Mouse (Mus musculus): Measurements from ENCODE around the gene Slc36a2.

Slc36a2 gene

DNA sequence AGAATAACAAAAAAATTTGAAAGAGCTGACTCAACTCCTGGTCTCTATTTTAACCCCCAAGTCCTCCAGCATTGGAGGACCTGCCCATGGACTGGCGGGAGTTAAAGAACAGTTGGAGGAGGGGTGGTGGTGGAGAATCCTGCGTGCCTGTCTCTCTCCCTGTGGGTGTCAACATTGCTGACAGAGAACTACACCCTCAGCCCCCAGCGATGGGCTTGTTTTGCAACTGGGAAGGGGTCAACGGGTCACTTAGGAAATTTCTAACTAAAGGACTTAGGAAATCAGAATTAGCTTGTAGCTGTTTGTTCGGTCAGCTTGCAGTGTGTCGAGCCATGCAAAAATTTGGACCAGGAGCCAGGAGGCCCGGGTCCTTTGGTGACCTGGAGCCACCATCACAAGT is 1.8 kb downstream of the Slc36a2 start:
- DNase-seq, result no peak

- DNase-seq, result no peak
These were observed 5.0 kb downstream of the Slc36a2 start for GRCm38 (mm10) chr11:55179856-55180255.

GRCm38 (mm10) chr11:55178830-55179229 is 6.0 kb downstream of the Slc36a2 start:
- DNase-seq, result no peak

DNA sequence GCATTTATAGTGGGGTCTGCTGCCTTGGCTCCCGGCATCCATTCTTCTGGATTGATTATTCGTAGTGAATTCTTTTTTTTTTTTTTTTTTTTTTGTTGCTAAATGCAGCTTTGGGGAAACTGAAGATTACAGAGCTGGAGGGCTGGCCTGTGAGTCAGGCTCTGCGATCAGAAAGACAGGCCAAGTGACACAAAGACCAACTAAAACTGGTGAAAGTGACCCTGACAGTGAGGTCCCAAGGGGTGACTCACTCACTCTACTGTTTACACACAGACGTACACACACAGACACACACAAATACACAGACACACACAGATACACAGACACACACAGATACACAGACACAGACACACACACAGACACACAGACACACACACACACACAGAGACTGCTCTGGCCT is 14.4 kb downstream of the Slc36a2 start:
- no peak for DNase-seq

DNA sequence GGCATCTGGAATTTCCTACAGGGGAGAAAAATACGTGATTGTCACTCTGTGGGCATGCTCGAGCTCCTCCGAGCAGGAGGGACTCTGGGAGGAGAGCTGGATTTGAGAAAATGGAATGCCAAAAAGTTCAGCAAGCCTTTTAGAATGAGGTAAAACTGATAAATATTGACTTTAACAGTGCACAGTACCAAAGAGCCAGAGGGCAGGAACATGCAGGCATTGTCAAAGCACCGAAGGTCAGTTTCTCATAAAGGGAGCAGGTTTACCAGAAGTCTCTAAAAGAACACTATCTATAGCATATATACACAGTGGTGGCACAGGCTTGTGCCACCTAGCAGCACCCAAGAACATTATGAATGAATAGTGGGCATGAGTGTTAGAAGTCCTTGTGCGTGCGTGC is 16.0 kb downstream of the Slc36a2 start:
- no peak for DNase-seq

GRCm38 (mm10) chr11:55168504-55168903 is 16.4 kb downstream of the Slc36a2 start:
- no peak for DNase-seq

- DNase-seq, result no peak
These were observed 19.1 kb downstream of the Slc36a2 start for GRCm38 (mm10) chr11:55165748-55166147.

GRCm38 (mm10) chr11:55164723-55165122 is 20.2 kb downstream of the Slc36a2 start:
- peak; percentile 44 to 53 for DNase-seq

- DNase-seq, result peak; percentile 68 to 70
These were observed 22.2 kb downstream of the Slc36a2 start for GRCm38 (mm10) chr11:55162670-55163069.

GRCm38 (mm10) chr11:55158785-55159359 is 26.0 kb downstream of the Slc36a2 start:
- peak; percentile 84 to 89 for DNase-seq

- no peak for DNase-seq
These were observed 29.8 kb downstream of the Slc36a2 start for GRCm38 (mm10) chr11:55155070-55155421.

- DNase-seq, result no peak
These were observed 30.3 kb downstream of the Slc36a2 start for GRCm38 (mm10) chr11:55154398-55155069.

GRCm38 (mm10) chr11:55151608-55152007 is 33.3 kb downstream of the Slc36a2 start, which contains the start of gene Slc36a3:
Gene Slc36a3, minus strand, starts transcription at chr11:55151708.
- DNase-seq, result no peak

DNA sequence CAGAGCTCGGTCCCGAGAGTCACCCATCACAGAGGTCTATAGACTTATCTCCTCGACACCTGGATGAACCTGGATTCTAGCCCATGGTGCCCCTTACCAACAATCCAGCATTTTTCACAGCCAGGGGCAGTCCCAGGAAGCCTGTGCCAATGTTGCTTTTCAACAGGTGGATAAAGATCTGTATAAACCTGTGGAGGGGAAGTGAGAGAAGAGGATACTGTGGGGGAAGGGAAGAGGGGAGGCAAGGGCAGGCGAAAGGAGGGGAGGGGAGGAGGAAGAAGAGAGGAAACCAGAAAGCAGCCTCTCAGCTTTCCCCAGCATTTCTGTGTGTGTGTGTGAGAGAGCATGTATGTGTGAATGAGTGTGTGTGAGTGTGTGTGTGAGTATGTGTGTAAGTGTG is 36.4 kb downstream of the Slc36a2 start:
- peak in 1 of 2 experiments; percentile 23 for DNase-seq

DNA sequence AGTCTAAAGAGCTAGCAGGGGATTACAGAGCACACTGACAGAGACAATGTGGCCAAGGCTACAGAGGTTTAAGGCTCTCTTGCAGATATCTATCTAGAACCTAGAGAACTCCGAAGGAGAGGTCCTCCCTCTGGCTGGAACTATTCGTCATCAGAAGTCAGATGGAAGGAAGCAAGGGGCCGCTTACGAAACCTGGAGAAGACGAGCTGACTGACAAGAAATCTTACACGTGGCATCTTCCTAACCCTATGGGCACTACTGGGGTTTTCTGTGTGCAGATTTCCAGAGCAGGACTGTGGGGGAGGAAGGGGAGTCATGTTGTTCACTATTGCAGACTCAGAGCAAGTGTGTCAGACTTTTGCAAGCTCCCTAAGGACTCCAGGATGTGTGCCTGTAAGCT is 37.5 kb downstream of the Slc36a2 start:
- no peak for DNase-seq

DNA sequence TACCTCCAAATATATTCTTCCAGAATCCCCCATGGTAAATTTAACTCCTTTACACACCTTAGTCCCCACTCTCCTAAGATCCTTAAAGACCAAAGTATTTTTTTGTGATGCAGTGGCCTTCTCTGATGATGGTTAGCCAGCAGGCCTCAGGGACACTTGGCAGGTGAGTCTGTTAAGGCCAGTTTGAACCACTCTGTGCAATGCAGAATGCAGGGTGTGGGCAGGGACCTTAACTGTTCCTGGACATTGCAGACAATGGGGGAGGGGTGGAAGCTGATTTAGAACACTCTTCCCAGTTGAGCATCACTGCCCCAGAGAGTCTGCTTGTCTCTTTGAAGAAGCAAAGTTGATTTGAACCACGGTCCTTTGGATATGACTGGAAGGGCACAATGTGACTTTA is 38.0 kb downstream of the Slc36a2 start:
- DNase-seq, result no peak

DNA sequence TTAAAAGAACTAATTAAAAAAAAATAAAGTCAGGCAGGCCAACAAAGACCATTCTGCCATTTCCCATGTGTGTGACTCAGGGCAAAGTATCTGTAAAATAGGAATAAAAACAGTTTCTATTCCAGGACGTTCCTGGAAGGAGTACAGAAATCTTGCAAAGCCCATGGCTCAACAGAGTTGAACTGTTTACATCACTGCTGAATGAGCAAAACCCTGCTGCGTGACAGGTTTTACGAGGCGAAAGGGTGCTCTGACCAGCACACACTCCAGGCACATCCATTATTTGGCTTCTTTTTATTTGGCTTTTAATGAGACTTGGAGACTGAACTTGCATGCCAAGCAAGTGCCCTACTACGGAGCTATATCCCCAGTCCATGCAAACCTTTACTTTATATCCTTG is 40.9 kb downstream of the Slc36a2 start:
- no peak for DNase-seq

DNA sequence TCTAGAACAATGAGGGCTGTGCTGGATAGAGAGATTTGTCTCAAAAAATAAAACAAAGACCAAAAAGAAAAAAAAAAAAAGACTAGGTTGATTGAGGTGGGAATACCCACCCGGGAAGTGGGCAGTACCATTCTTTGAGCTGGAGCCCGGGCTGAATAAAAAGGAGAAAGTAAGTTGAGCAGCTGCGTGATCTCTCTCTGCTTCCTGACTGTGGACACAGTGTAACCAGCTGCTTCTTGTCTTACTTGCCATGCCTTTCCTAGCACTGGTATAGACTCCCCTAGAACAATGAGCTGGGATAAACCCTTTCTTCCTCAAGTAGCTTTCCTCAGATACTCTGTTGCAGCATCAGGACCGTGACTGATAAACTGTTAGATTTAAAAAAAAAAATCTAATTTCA is 43.4 kb downstream of the Slc36a2 start:
- DNase-seq, result no peak

DNA sequence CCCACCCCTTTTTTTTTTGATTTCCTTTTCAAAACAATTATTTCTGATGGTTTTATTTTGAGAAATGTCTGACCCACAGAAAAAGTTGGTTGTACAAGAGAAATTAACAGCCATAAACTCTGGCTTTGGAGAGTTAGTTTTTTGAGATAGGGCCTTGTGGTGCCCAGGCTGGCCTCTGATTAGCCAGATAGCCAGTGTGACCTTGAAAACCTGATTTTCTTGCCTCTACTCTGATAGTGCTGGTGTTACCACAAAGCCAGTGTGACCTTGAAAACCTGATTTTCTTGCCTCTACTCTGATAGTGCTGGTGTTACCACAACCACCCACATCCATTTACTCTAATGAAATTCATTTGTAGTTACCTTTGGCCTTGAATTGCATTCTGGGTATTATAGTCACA is 47.2 kb downstream of the Slc36a2 start:
- no peak for DNase-seq

GRCm38 (mm10) chr11:55136770-55137547 is 47.9 kb downstream of the Slc36a2 start:
- DNase-seq, result peak; percentile 84 to 89

DNA sequence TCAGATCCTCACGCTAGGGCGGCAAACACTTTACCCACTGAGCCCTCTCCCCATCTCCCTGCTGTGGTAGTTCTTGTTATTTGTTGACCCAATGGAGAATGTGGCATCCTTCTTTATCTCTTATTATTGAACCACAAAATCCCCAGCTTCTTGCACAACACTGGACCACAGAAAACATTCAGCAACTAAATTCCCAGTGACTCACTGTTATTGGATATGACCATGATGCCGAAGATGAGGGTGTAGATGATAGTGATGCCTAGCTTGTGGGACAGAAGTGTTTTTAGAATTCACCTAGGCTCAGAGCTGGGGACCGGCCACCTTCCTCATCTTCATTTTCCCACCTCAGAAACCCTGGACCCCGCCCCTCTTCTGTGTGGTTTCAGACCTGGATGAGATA is 50.0 kb downstream of the Slc36a2 start:
- DNase-seq, result no peak

DNA sequence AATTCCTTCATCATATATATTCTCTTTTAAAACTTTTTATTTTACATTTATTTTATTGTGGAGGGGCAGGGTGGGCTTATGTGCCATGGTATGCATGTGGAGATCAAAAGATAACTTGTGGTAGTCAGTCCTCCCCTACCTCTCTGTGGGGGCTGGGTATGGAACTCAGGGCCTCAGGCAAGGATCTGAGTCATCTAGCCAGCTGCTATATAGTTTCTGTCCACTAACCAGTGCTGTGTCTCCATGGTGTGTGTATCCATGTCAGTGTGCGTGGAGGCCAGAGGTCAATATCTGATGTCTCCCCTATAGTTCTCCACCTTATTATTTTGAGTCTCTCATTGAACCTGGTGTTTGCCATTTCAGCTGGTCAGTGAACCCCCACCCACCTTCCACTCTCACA is 50.5 kb downstream of the Slc36a2 start:
- no peak for DNase-seq

DNA sequence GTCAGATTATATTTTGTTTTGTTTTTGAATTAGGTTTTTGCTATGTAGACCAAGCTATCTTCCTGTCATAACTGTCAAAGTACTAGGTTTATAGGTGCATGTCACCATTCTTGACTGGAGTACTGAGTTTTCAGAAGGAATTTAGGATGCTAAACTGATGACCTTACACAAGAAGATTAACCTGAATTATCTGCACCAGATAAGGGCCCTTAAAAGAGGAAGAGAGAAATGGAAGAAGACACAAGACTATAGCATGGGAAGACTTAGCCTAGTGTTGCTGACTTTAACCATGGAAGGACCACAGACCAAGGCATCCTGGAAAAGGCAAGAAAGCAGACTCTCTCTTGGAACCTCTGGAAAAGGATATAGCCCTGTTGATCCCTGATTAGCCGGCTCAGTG is 51.7 kb downstream of the Slc36a2 start:
- DNase-seq, result no peak

GRCm38 (mm10) chr11:55131946-55132345 is 52.9 kb downstream of the Slc36a2 start:
- no peak for DNase-seq

Data from thymus, postnatal 36 days (tissue).